Mouse (Mus musculus) neural tube, embryonic 11.5 days (tissue): ENCODE data around the gene Gm45261. TPM values are rescaled to one million over a fixed set of nuclear protein-coding genes. Genes with fewer than 3 reads are reported as not detected.

ENCODE experiments used
- ATAC-seq: fragments of 200-750 bp; cut with Nextera tagmentation; 2 replicates; pipeline ENCODE4 v1.8.0; 2017; ENCODE audit warnings: moderate number of reproducible peaks, mild to moderate bottlenecking, moderate TSS enrichment, moderate library complexity; ENCODE audit not compliant: insufficient read depth, low FRiP score, low TSS enrichment
- DNase-seq: peaks from one replicate; pipeline ENCODE4 v3.0.0-alpha.2; 2015; ENCODE audit warnings: low spot score
- H3K27ac ChIP-seq: fragments of 300-500 bp; sonication (generic); 2 replicates; pipeline ENCODE4 v1.5.1; 2014; ENCODE audit warnings: low read depth, mild to moderate bottlenecking, low read length
- H3K27me3 ChIP-seq: fragments of 300-500 bp; sonication (generic); 2 replicates; pipeline ENCODE4 v1.6.1; 2014; ENCODE audit warnings: mild to moderate bottlenecking, low read length, mixed read lengths; ENCODE audit not compliant: control insufficient read depth, insufficient read depth
- H3K36me3 ChIP-seq: fragments of 300-500 bp; sonication (generic); 2 replicates; pipeline ENCODE4 v1.6.1; 2014; ENCODE audit warnings: mild to moderate bottlenecking, low read length, moderate library complexity, mixed read lengths; ENCODE audit not compliant: control insufficient read depth, insufficient read depth
- H3K4me1 ChIP-seq: fragments of 300-500 bp; sonication (generic); 2 replicates; pipeline ENCODE4 v1.6.1; 2014; ENCODE audit warnings: low read length, mixed read lengths; ENCODE audit not compliant: control insufficient read depth, insufficient read depth
- H3K4me2 ChIP-seq: fragments of 300-500 bp; sonication (generic); 2 replicates; pipeline ENCODE4 v1.6.1; 2014; ENCODE audit warnings: low read depth, mild to moderate bottlenecking, moderate library complexity
- H3K4me3 ChIP-seq: fragments of 300-500 bp; sonication (generic); 2 replicates; pipeline ENCODE4 v1.5.1; 2014; ENCODE audit warnings: low read depth, low read length
- H3K9ac ChIP-seq: fragments of 300-500 bp; sonication (generic); 2 replicates; pipeline ENCODE4 v1.6.1; 2014; ENCODE audit warnings: mild to moderate bottlenecking, low read length
- H3K9me3 ChIP-seq: fragments of 300-500 bp; sonication (generic); 2 replicates; pipeline ENCODE4 v1.6.1; 2016; ENCODE audit warnings: low read length; ENCODE audit not compliant: control insufficient read depth
- WGBS: fragments of 180-500 bp; shearing (Covaris S2); extraction: QIAGEN DNeasy Blood & Tissue Kit; methylation state at CpG from one replicate; pipeline ENCODE4 v1.1.7; 2014; 5-methylcytosine and 5-hydroxymethylcytosine counted together
- polyA plus RNA-seq: library from polyadenylated mRNA; unstranded; fragments of >200 nt; fragmentation: Nextera tagmentation; extraction: Ambion mirVana; gene quantifications from 2 replicates; pipeline ENCODE4 v1.2.1, GENCODE M21; 2014

Gene Gm45261
- polyA plus RNA-seq = not detected in 2 replicates

DNA sequence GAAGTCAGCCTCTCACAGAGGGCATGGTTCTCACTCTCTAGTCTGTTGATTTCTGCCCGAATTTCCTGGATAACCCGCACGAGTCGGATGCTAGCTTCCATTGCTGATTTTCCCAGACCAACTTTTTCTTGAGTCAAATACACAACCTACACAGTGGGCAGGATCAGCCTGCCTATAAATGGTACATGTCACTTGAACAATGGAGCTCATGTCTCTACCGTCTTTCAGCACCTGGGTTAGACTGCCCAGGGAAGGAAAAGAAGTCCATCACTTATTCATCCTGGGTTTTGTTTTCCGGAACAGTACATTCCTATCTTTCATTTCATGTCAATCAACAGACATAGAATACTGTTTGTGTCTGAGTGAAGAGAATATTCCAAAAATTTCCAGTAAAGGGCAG lies at the start of gene Gm45261:
Gene Gm45261 (minus strand): TSS at position 101 of the 400 bp plus-strand sequence.
- H3K4me1 ChIP-seq = no peaks in the 10 kb centered on the region
- H3K27ac ChIP-seq = no peak within 1 kb of the TSS
- no peaks in the 10 kb centered on the region for H3K27me3 ChIP-seq
- 91% methylated on average over 6 of the region's 6 CpGs for WGBS
- DNase-seq (no peak), ATAC-seq (no peak)
- no peak within 1 kb of the TSS for H3K4me2 ChIP-seq
- H3K36me3 ChIP-seq = no peaks in the 10 kb centered on the region
- H3K9me3 ChIP-seq = no peaks in the 10 kb centered on the region
- H3K4me3 ChIP-seq = no peak within 1 kb of the TSS
- H3K9ac ChIP-seq = no peak within 1 kb of the TSS

DNA sequence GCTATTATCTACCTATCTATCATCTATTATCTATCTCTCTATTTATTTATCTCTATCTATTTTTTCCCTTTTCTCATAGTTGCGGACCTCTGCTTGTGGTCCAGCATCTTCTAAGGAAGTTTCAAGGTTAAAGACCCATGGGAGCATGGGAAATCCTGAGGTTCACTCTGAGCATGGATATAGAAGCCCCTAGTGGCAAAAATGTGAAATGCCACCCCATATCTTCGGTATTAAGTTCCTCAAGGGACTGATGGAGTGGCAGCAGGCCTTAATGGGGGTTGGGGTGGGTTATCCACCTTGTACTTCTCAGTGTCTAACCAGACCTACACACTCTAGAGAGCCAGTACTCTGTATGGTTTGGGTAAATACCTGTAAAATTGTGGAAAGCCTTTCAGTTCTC lies 43.5 kb upstream of the Gm45261 start:
- Histone ChIP-seq H3K4me1 (no peaks in the 10 kb centered on the region), H3K4me3 (no peak overlapping the region), H3K9ac (no peak overlapping the region), H3K9me3 (no peaks in the 10 kb centered on the region), H3K36me3 (no peaks in the 10 kb centered on the region), H3K4me2 (no peak overlapping the region), H3K27ac (no peak overlapping the region), H3K27me3 (no peaks in the 10 kb centered on the region)
- ATAC-seq (no peak), DNase-seq (no peak)
- WGBS = 88% methylated on average over 2 of the region's 2 CpGs

DNA sequence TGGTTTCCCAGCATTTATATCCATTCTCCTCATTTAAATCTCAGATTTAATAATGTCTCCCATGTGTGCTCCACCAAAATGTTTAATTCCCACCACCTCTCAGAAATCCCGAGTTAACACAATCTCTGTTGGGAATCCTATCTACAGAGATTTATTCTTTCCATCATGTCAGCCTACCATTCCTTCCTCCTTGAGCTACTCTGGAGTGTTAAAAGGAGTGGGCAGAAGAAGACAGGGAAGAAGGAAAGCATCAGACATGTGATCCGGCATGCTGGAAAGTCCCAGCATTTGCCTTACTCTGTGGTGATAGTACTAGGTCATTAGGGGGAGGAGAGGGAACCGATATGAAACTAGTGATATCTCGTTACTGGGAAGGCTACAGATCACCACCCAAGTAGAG lies 42.8 kb upstream of the Gm45261 start:
- Histone ChIP-seq H3K9me3 (no peaks in the 10 kb centered on the region), H3K4me1 (no peaks in the 10 kb centered on the region), H3K36me3 (no peaks in the 10 kb centered on the region), H3K4me3 (no peak overlapping the region), H3K27ac (no peak overlapping the region), H3K9ac (no peak overlapping the region), H3K4me2 (no peak overlapping the region), H3K27me3 (no peaks in the 10 kb centered on the region)
- ATAC-seq (no peak), DNase-seq (no peak)
- 95% methylated on average over 4 of the region's 4 CpGs for WGBS

DNA sequence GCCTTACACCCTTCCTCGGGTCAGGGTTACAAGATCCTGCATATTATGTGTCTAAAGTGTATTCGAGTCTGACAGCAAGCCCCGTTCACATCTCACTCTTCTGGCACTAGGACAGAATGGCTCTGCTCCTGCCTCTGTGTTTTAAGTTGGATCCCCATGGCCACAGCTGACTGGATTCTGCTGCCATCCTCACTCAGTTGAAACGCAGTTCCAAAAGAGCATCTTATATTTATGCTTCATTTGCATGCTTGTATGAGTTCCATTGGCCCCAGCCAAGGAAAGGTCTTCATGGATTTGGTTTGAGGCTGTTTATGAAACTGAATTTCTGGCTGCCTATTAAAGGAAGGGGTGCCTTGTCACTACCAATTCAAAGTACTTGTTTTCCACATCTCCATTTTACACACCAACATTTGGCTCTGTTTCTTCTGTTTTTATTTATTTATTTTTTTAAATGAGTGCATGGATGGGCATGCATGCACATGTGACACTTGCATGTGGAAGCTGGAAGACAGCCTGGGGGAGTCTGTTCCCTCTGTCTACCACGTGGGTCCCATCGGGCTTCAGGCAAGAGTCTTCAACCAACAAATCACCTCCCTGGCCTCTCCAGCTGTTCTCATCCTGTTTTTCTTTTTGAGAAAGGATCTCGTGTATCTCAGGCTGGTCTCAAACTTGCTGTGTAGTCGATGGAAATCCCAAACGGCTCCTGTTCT lies 41.4 kb upstream of the Gm45261 start:
- no peaks in the 10 kb centered on the region for H3K27me3 ChIP-seq
- no peak overlapping the region for H3K27ac ChIP-seq
- no peaks in the 10 kb centered on the region for H3K36me3 ChIP-seq
- no peak overlapping the region for H3K4me2 ChIP-seq
- ATAC-seq (no peak), DNase-seq (no peak)
- H3K9ac ChIP-seq = no peak overlapping the region
- no peak overlapping the region for H3K4me3 ChIP-seq
- no peaks in the 10 kb centered on the region for H3K4me1 ChIP-seq
- no peaks in the 10 kb centered on the region for H3K9me3 ChIP-seq
- 87% methylated on average over 9 of the region's 9 CpGs for WGBS

DNA sequence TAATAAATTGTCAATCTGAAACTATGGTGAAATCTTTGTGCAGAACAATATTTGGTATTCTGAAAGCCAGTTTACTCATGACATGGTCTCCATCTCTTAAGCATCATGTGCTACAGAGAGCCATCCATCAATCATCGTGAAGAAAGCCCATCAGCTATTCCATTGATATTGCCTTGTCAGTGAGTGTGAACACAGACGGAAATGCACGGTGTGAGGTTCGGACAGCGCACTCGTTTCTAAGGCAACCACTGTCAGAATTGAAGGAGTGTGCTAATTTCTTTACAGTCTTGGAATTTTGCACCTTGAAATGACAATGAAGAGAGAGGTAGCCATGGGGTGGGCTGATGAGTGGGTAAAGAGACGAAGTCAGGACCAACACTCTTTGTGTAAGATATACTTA lies 38.0 kb upstream of the Gm45261 start:
- Histone ChIP-seq H3K36me3 (no peaks in the 10 kb centered on the region), H3K27me3 (no peaks in the 10 kb centered on the region), H3K9me3 (no peaks in the 10 kb centered on the region), H3K27ac (no peak overlapping the region), H3K4me1 (no peaks in the 10 kb centered on the region), H3K9ac (no peak overlapping the region), H3K4me2 (no peak overlapping the region), H3K4me3 (no peak overlapping the region)
- DNase-seq (no peak), ATAC-seq (no peak)
- WGBS = 61% methylated on average over 7 of the region's 7 CpGs

DNA sequence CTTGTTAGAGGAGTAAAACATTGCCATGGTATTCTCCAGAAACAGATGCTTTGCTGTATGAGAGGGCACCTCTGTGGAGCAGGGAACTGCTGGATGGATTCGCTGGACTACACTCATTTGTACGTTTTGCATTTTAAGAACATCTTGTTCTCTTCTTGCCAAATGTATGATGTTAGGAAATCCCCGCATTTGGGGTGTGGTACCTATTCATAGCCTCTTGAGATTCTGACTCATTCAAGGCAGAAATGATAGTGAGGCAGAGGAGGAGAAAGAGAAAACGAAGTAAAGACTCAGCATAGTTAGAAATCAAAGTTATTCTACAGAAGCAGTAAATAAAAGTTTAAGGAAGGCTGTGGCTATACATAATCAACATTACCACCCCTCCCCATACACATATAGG lies 35.1 kb upstream of the Gm45261 start:
- Histone ChIP-seq H3K4me2 (no peak overlapping the region), H3K27me3 (no peaks in the 10 kb centered on the region), H3K27ac (no peak overlapping the region), H3K9me3 (no peaks in the 10 kb centered on the region), H3K36me3 (no peaks in the 10 kb centered on the region), H3K4me1 (no peaks in the 10 kb centered on the region), H3K4me3 (no peak overlapping the region), H3K9ac (no peak overlapping the region)
- WGBS = 88% methylated on average over 4 of the region's 4 CpGs
- ATAC-seq (no peak), DNase-seq (no peak)

DNA sequence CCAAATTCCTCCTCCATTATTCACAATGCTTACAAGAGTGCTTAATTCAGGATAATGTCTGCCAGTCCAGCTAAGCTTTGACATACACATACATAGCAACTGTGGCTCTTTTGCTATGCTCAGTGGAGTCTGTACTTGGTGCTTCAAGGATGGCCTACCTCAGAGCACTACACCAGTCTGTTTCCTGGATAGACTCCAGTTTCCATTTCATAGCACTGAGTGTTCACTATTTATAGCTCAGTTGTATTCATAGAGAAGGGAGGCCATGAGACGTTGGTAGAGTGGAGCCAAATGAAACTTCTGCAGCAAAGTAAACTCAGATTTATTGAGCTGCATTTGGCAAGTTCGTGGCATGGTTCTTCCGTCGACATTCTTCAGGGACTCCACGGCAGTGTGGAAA lies 22.2 kb upstream of the Gm45261 start:
- no peak for ATAC-seq

DNA sequence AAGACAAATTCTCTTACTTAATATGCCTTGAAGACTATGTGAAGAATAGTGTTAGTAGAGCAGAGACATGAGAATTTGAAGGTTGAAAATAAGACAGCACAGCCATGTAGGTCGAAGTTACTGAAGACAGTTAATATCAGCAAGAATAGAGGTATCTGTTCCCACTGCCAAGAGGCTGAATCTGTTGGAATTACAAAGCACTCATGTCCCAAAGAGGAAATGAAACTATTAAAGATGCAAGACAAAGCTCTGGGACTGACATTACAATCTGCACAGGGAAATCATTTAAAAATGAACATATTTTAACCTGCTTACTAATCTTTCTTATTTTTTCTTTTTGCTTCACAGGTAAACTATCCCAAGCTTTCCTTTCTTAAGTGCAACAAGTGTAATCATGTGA lies 13.7 kb upstream of the Gm45261 start:
- Histone ChIP-seq H3K4me2 (no peak overlapping the region), H3K4me1 (no peaks in the 10 kb centered on the region), H3K27ac (no peak overlapping the region), H3K9me3 (no peaks in the 10 kb centered on the region), H3K4me3 (no peak overlapping the region), H3K27me3 (no peaks in the 10 kb centered on the region), H3K36me3 (no peaks in the 10 kb centered on the region), H3K9ac (no peak overlapping the region)
- 72% methylated on average over 1 of the region's 1 CpGs for WGBS
- ATAC-seq (no peak), DNase-seq (no peak)

More for the DNA sequence above, 22.2 kb upstream of the Gm45261 start:
- Histone ChIP-seq H3K27me3 (no peaks in the 10 kb centered on the region), H3K4me1 (no peaks in the 10 kb centered on the region), H3K4me2 (no peak overlapping the region), H3K4me3 (no peak overlapping the region), H3K9ac (no peak overlapping the region), H3K36me3 (no peaks in the 10 kb centered on the region), H3K9me3 (no peaks in the 10 kb centered on the region), H3K27ac (no peak overlapping the region)
- DNase-seq = no peak
- 91% methylated on average over 5 of the region's 5 CpGs for WGBS

DNA sequence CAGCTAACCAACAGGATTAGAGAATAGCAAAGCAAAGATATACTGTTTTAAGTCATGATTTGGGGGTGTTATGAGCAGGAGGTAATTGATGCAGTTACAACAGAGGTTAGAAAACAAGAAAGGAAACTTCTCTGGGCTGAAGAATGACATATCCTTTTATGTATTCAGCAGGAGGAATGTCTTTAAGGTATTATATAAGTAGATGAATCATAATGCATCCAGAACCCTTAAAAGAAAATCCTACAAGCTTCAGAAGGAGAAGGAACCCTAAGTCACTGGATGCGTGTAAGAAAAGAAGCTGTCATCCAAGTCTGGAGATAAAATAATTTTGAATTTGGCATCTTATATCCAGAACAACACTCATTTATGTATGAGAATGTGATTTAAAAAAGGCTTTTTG lies 11.1 kb upstream of the Gm45261 start:
- Histone ChIP-seq H3K9me3 (no peaks in the 10 kb centered on the region), H3K27me3 (no peaks in the 10 kb centered on the region), H3K4me3 (no peak overlapping the region), H3K4me2 (no peak overlapping the region), H3K27ac (no peak overlapping the region), H3K4me1 (no peaks in the 10 kb centered on the region), H3K9ac (no peak overlapping the region), H3K36me3 (no peaks in the 10 kb centered on the region)
- no peak for ATAC-seq
- DNase-seq = no peak
- WGBS = 95% methylated on average over 1 of the region's 1 CpGs
